In genomic region chr9:49621691-49622090, GRCm38 (mm10) we compare ENCODE assay signal across 20 mouse cellular contexts.
A peak's percentile ranks its signal among the peaks of the same experiment; 100 is the strongest.
DNase-seq lines count a peak whose midpoint lies in the region; ATAC-seq lines count a peak whose summit lies in the region.
"Had no signal": no experiment of that assay in that cellular context is flagged by ENCODE, and none has a peak within 500 bp of the region (broad histone marks: within the 10 kb centered on the region; RNA-seq: fewer than 3 reads in every experiment).

No protein-coding gene starts in this region.

- H3K27ac ChIP-seq in forebrain, embryonic 14.5 days (ENCODE audit: low read depth, low read length): peak overlapping the region; percentile 2; the same call in 1 of the 2 replicates
- no peak overlapping the region for H3K27ac ChIP-seq in forebrain, embryonic 12.5 days
- H3K27ac ChIP-seq: liver, embryonic 15.5 days had no signal

- H3K4me3 ChIP-seq in forebrain, embryonic 14.5 days (ENCODE audit: low read depth, low read length): no peak overlapping the region
- H3K4me3 ChIP-seq in forebrain, embryonic 12.5 days (replicated peaks): no peak overlapping the region
- H3K4me3 ChIP-seq: liver, embryonic 15.5 days had no signal

- H3K4me2 ChIP-seq in forebrain, embryonic 14.5 days (ENCODE audit: low read length): no peak overlapping the region
- no peak overlapping the region for H3K4me2 ChIP-seq in forebrain, embryonic 12.5 days
- H3K4me2 ChIP-seq: heart, embryonic 11.5 days; liver, embryonic 15.5 days had no signal

- peaks cover 31% of the 10 kb centered on the region for H3K4me1 ChIP-seq in forebrain, embryonic 14.5 days (ENCODE audit: control insufficient read depth, insufficient read depth, low read length)
- peaks cover 21% of the 10 kb centered on the region for H3K4me1 ChIP-seq in forebrain, embryonic 12.5 days
- H3K4me1 ChIP-seq: liver, embryonic 15.5 days had no signal

- DNase-seq in forebrain, embryonic 14.5 days (ENCODE audit: low spot score): peak; percentile 56
- peak; percentile 43 to 67 for DNase-seq in layer of hippocampus, adult 18-20 months (ENCODE audit: low spot score in 2 of 2)
- DNase-seq in layer of hippocampus, postnatal 25 days (ENCODE audit: extremely low spot score in 1 of 2, low spot score in 1 of 2): no peak
- DNase-seq in right cerebral cortex, postnatal 10 days (ENCODE audit: low spot score in 2 of 2): peak; percentile 67
- no peak for DNase-seq in right cerebral cortex, postnatal 25 days
- peak; percentile 74 for DNase-seq in telencephalon, adult 2 months (ENCODE audit: low read depth, low spot score)
- DNase-seq in frontal cortex, postnatal 14 days (ENCODE audit: low spot score in 2 of 2): no peak
- DNase-seq: adrenal gland, postnatal 10 days; cerebellum, adult 11 months; cerebellum, postnatal 14 days; embryo, embryonic 11 days; heart, postnatal 10 days; kidney, adult 11 months; retina, postnatal 1 day; spleen, adult 18-20 months had no signal

- H3K9ac ChIP-seq in forebrain, embryonic 14.5 days (ENCODE audit: low read length): no peak overlapping the region
- no peak overlapping the region for H3K9ac ChIP-seq in forebrain, embryonic 12.5 days
- H3K9ac ChIP-seq: liver, embryonic 15.5 days had no signal

- no peak for ATAC-seq in forebrain, embryonic 14.5 days
- no peak for ATAC-seq in forebrain, embryonic 12.5 days (ENCODE audit: low FRiP score)
- ATAC-seq: activated CD4-positive, CD25-positive, alpha-beta regulatory T cell, adult 4 months; CD4-positive, CD25-positive, alpha-beta regulatory T cell, adult 4 months had no signal

- H3K36me3 ChIP-seq in forebrain, embryonic 14.5 days (ENCODE audit: control insufficient read depth, insufficient read depth, low read length): no peaks in the 10 kb centered on the region
- no peaks in the 10 kb centered on the region for H3K36me3 ChIP-seq in forebrain, embryonic 12.5 days (replicated peaks)
- H3K36me3 ChIP-seq: liver, embryonic 15.5 days had no signal

- no peaks in the 10 kb centered on the region for H3K27me3 ChIP-seq in forebrain, embryonic 14.5 days (replicated peaks; ENCODE audit: control insufficient read depth, insufficient read depth, low read length)
- H3K27me3 ChIP-seq in forebrain, embryonic 12.5 days: no peaks in the 10 kb centered on the region
- H3K27me3 ChIP-seq: liver, embryonic 15.5 days had no signal

- H3K9me3 ChIP-seq in forebrain, embryonic 14.5 days (replicated peaks; ENCODE audit: control insufficient read depth, low read length): no peaks in the 10 kb centered on the region
- no peaks in the 10 kb centered on the region for H3K9me3 ChIP-seq in forebrain, embryonic 12.5 days
- H3K9me3 ChIP-seq: liver, embryonic 15.5 days had no signal

- WGBS in forebrain, embryonic 14.5 days: 53% methylated on average over 11 of the region's 11 CpGs
- WGBS in forebrain, embryonic 12.5 days: 81% methylated on average over 11 of the region's 11 CpGs

Comparison
In these comparisons a context has a peak if more than half of its experiments do, and no peak if none do; other contexts are left out.
1. DNase-seq: peak in forebrain, embryonic 14.5 days (single experiment), layer of hippocampus, adult 18-20 months (2 of 2), right cerebral cortex, postnatal 10 days (2 of 2) and telencephalon, adult 2 months (single experiment); none in layer of hippocampus, postnatal 25 days (0 of 2), right cerebral cortex, postnatal 25 days (single experiment) and frontal cortex, postnatal 14 days (0 of 2).